ENCODE assay signal across 23 mouse cellular contexts in genomic region chr3:28242561-28242960, GRCm38 (mm10). TPM values are rescaled to one million over a fixed set of nuclear protein-coding genes. Genes with fewer than 3 reads are reported as not detected.
DNase-seq lines count a peak whose midpoint lies in the region; ATAC-seq and TF ChIP-seq lines count a peak whose summit lies in the region.
"Had no signal": no experiment of that assay in that cellular context is flagged by ENCODE, and none has a peak within 500 bp of the region (broad histone marks: within the 10 kb centered on the region; RNA-seq: fewer than 3 reads in every experiment).

No protein-coding gene starts in this region.

- no peaks in the 10 kb centered on the region for H3K36me3 ChIP-seq in forebrain, postnatal 0 days (ENCODE audit: insufficient read depth)
- no peaks in the 10 kb centered on the region for H3K36me3 ChIP-seq in forebrain, embryonic 15.5 days
- H3K36me3 ChIP-seq: forebrain, embryonic 10.5 days; hindbrain, embryonic 10.5 days; limb, embryonic 12.5 days; midbrain, embryonic 10.5 days; neural tube, embryonic 15.5 days had no signal

- H3K4me2 ChIP-seq in forebrain, postnatal 0 days (ENCODE audit: low read depth): no peak overlapping the region
- H3K4me2 ChIP-seq in forebrain, embryonic 15.5 days (replicated peaks): no peak overlapping the region
- H3K4me2 ChIP-seq: limb, embryonic 12.5 days; liver, embryonic 11.5 days; neural tube, embryonic 15.5 days had no signal

- no peaks in the 10 kb centered on the region for H3K4me1 ChIP-seq in forebrain, postnatal 0 days (ENCODE audit: insufficient read depth)
- H3K4me1 ChIP-seq in forebrain, embryonic 15.5 days: no peaks in the 10 kb centered on the region
- H3K4me1 ChIP-seq: forebrain, embryonic 10.5 days; hindbrain, embryonic 10.5 days; limb, embryonic 12.5 days; midbrain, embryonic 10.5 days; neural tube, embryonic 15.5 days had no signal

- intact Hi-C loops in left cerebral cortex, postnatal 14 days (cut with DNase I): no loop called here

- H3K27me3 ChIP-seq in forebrain, postnatal 0 days (ENCODE audit: insufficient read depth, low read length): no peaks in the 10 kb centered on the region
- H3K27me3 ChIP-seq in forebrain, embryonic 15.5 days: no peaks in the 10 kb centered on the region
- H3K27me3 ChIP-seq: limb, embryonic 12.5 days; neural tube, embryonic 15.5 days had no signal

- H3K27ac ChIP-seq in forebrain, postnatal 0 days (ENCODE audit: low read depth, low read length): no peak overlapping the region
- no peak overlapping the region for H3K27ac ChIP-seq in forebrain, embryonic 15.5 days (replicated peaks)
- H3K27ac ChIP-seq: forebrain, embryonic 10.5 days; hindbrain, embryonic 10.5 days; limb, embryonic 12.5 days; midbrain, embryonic 10.5 days; neural tube, embryonic 15.5 days had no signal

- WGBS in forebrain, postnatal 0 days: 65% methylated on average over 2 of the region's 2 CpGs
- WGBS in forebrain, embryonic 15.5 days: 77% methylated on average over 2 of the region's 2 CpGs

- 0 out of 2 replicates have a peak, but pooled peaks have one; percentile 16 for ATAC-seq in forebrain, postnatal 0 days
- ATAC-seq in forebrain, embryonic 15.5 days (replicated peaks): no peak
- ATAC-seq: intestine, postnatal 0 days; liver, postnatal 0 days had no signal

- H3K9me3 ChIP-seq in forebrain, postnatal 0 days (ENCODE audit: low read length): no peaks in the 10 kb centered on the region
- H3K9me3 ChIP-seq in forebrain, embryonic 15.5 days: no peaks in the 10 kb centered on the region
- H3K9me3 ChIP-seq: forebrain, embryonic 10.5 days; hindbrain, embryonic 10.5 days; limb, embryonic 12.5 days; midbrain, embryonic 10.5 days; neural tube, embryonic 15.5 days had no signal

- no peak for DNase-seq in forebrain, postnatal 0 days
- peak; percentile 41 for DNase-seq in heart, adult 8-10 months (ENCODE audit: low spot score)
- DNase-seq in heart, postnatal 4 days: no peak
- peak; percentile 24 to 61 for DNase-seq in left cerebral cortex, postnatal 14 days (ENCODE audit: low spot score in 2 of 2)
- DNase-seq in left cerebral cortex, adult 18-20 months (ENCODE audit: low spot score in 2 of 2): no peak
- peak; percentile 17 for DNase-seq in brain, adult 2 months (ENCODE audit: low read depth, low spot score)
- DNase-seq in adrenal gland, postnatal 4 days (ENCODE audit: low spot score in 2 of 2): no peak
- DNase-seq: adrenal gland, postnatal 25 days; cerebellum, adult 11 months; cerebellum, postnatal 14 days; gastrocnemius, postnatal 10 days; kidney, postnatal 25 days; liver, postnatal 0 days; lung, postnatal 10 days; thymus, postnatal 25 days had no signal

- no peak for TF ChIP-seq CTCF in forebrain, postnatal 0 days (IDR thresholded peaks at IDR 0.05; ENCODE audit: low read depth)

- H3K9ac ChIP-seq in forebrain, postnatal 0 days: no peak overlapping the region
- H3K9ac ChIP-seq in forebrain, embryonic 15.5 days (replicated peaks): no peak overlapping the region
- H3K9ac ChIP-seq: limb, embryonic 12.5 days; liver, postnatal 0 days; neural tube, embryonic 15.5 days had no signal

- no peak overlapping the region for H3K4me3 ChIP-seq in forebrain, postnatal 0 days (ENCODE audit: low read depth, low read length)
- H3K4me3 ChIP-seq in forebrain, embryonic 15.5 days: no peak overlapping the region
- H3K4me3 ChIP-seq: forebrain, embryonic 10.5 days; hindbrain, embryonic 10.5 days; limb, embryonic 12.5 days; midbrain, embryonic 10.5 days; neural tube, embryonic 15.5 days had no signal

RNA-seq across cellular contexts. Expression of gene Tnik, which starts 20.5 kb away (rescaled TPM):
- total RNA-seq in forebrain, postnatal 0 days (2014; rRNA removed): 105 and 125 TPM in 2 replicates
- polyA plus RNA-seq in forebrain, postnatal 0 days (2015; fragmentation: Nextera tagmentation; extraction: Ambion mirVana): 27.9 and 43.0 TPM in 2 replicates
- polyA plus RNA-seq in forebrain, embryonic 15.5 days (2015; fragmentation: Nextera tagmentation; extraction: Ambion mirVana): 91.9 and 97.8 TPM in 2 replicates
- 10 to 100 TPM; 16.8 to 28.7 (median 22.4) TPM for total RNA-seq in heart, adult 8-10 months (2022)
- 10 to 100 TPM; 39.2 to 40.7 TPM for total RNA-seq in heart, postnatal 4 days (2021)
- total RNA-seq in left cerebral cortex, postnatal 14 days (2021): 100 to 1,000 TPM; 216 to 232 TPM
- 100 to 1,000 TPM; 172 to 173 TPM for total RNA-seq in left cerebral cortex, adult 18-20 months (2021)
- 10 to 100 TPM; 36.9 to 40.8 TPM for total RNA-seq in adrenal gland, postnatal 4 days (2021)

Comparison
In these comparisons a context has a peak if more than half of its experiments do, and no peak if none do; other contexts are left out.
1. DNase-seq: peak in heart, adult 8-10 months (single experiment), left cerebral cortex, postnatal 14 days (2 of 2) and brain, adult 2 months (single experiment); none in forebrain, postnatal 0 days (single experiment), heart, postnatal 4 days (single experiment), left cerebral cortex, adult 18-20 months (0 of 2) and adrenal gland, postnatal 4 days (0 of 2).